Mouse (Mus musculus): Measurements from ENCODE around the gene Lama5. TPM values are rescaled to one million over a fixed set of nuclear protein-coding genes. Genes with fewer than 3 reads are reported as not detected.

The Lama5 gene
- total RNA-seq, 2 experiments from 2014 or later = 7.1 to 9.4 TPM

DNA sequence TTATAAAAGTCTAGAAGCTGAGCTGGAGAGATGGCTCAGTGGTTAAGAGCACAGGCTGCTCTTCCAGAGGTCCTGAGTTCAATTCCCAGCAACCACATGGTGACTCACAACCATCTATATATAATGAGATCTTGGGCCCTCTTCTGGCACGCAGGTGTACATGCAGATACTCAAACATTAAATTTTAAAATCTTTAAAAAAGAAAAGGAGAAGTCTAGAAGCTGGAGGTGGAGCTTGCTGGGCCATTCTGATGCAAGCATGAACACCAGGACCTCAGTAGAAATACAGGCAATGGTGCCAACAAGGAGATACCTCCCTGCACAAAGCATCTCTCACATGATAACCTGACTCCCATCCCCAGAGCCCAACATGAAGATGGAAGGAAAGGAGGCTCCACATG, 16.7 kb downstream of the Lama5 start:
- DNase-seq (ENCODE audit: extremely low spot score in 1 of 2, low spot score in 2 of 2) = no peak
- intact Hi-C loops (cut with DNase I) = loop anchor here (5.0 kb wide), 1 partner anchor 43 kb away; no protein-coding TSS in a partner anchor

GRCm38 (mm10) chr2:180207840-180208239, 17.8 kb downstream of the Lama5 start:
- DNase-seq (ENCODE audit: extremely low spot score in 1 of 2, low spot score in 2 of 2) = no peak
- intact Hi-C loops (cut with DNase I) = loop anchor here (5.0 kb wide), 1 partner anchor 44 kb away; no protein-coding TSS in a partner anchor

- intact Hi-C loops (cut with DNase I) = loop anchor here (5.0 kb wide), 1 partner anchor 46 kb away; no protein-coding TSS in a partner anchor
- DNase-seq (ENCODE audit: extremely low spot score in 1 of 2, low spot score in 2 of 2) = no peak
Measured at GRCm38 (mm10) chr2:180205956-180206280, 19.7 kb downstream of the Lama5 start.

- intact Hi-C loops (cut with DNase I) = loop anchor here (5.0 kb wide), 1 partner anchor 47 kb away; no protein-coding TSS in a partner anchor
- no peak for DNase-seq (ENCODE audit: extremely low spot score in 1 of 2, low spot score in 2 of 2)
Measured at GRCm38 (mm10) chr2:180205083-180205955, 20.3 kb downstream of the Lama5 start.

- intact Hi-C loops (cut with DNase I) = no loop called here
- DNase-seq (ENCODE audit: extremely low spot score in 1 of 2, low spot score in 2 of 2) = no peak
Measured at GRCm38 (mm10) chr2:180204501-180204900, 21.2 kb downstream of the Lama5 start.

- intact Hi-C loops (cut with DNase I) = no loop called here
- peak in 1 of 2 experiments; percentile 64 for DNase-seq (ENCODE audit: extremely low spot score in 1 of 2, low spot score in 2 of 2)
Measured at GRCm38 (mm10) chr2:180202805-180203204, 22.9 kb downstream of the Lama5 start.

GRCm38 (mm10) chr2:180202263-180202662, 23.4 kb downstream of the Lama5 start:
- intact Hi-C loops (cut with DNase I) = no loop called here
- DNase-seq (ENCODE audit: extremely low spot score in 1 of 2, low spot score in 2 of 2) = no peak

DNA sequence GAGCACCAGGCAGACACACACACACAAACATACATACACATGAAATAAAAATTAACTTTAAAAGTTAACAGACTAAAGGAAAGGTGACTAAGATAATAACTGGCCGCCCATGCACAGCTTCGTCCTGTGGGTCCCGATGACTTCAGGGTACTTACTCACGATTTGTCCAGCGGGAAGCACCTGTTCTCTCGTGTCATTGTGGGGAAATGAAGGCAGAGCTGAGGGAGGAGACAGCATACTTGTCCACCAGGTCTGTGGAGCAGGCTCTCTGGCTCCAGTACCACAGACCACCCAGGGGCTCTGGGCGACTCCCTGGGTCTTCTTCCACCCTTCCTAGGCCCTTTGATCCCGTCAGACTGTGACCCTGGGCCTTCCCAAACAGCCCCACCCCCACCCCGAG, 24.4 kb downstream of the Lama5 start:
- DNase-seq (ENCODE audit: extremely low spot score in 1 of 2, low spot score in 2 of 2) = no peak
- intact Hi-C loops (cut with DNase I) = no loop called here

- intact Hi-C loops (cut with DNase I) = no loop called here
- no peak for DNase-seq (ENCODE audit: extremely low spot score in 1 of 2, low spot score in 2 of 2)
Measured at GRCm38 (mm10) chr2:180200681-180201080, 25.0 kb downstream of the Lama5 start.

DNA sequence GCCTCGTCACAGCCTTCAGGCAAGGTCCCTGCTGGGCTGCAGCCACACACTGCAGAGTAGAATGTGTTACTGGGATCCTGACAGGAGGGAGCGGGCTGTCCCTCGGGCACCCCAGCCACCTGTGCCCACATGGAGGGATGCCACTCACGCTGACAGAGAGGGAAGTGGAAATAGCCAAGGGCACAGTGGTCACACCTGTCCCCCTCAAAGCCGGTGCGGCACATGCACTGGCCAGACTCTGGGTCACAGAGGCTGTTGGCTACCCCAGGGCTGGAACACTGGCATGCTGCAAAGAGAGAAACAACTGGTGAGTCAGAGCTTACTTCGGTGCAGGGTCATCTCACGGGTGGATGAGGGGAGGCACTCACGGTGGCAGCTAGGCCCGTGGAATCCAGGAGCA, 26.9 kb downstream of the Lama5 start:
- no peak for DNase-seq (ENCODE audit: extremely low spot score in 1 of 2, low spot score in 2 of 2)
- intact Hi-C loops (cut with DNase I) = no loop called here

- intact Hi-C loops (cut with DNase I) = no loop called here
Measured at GRCm38 (mm10) chr2:180197323-180198037, 28.2 kb downstream of the Lama5 start.

DNA sequence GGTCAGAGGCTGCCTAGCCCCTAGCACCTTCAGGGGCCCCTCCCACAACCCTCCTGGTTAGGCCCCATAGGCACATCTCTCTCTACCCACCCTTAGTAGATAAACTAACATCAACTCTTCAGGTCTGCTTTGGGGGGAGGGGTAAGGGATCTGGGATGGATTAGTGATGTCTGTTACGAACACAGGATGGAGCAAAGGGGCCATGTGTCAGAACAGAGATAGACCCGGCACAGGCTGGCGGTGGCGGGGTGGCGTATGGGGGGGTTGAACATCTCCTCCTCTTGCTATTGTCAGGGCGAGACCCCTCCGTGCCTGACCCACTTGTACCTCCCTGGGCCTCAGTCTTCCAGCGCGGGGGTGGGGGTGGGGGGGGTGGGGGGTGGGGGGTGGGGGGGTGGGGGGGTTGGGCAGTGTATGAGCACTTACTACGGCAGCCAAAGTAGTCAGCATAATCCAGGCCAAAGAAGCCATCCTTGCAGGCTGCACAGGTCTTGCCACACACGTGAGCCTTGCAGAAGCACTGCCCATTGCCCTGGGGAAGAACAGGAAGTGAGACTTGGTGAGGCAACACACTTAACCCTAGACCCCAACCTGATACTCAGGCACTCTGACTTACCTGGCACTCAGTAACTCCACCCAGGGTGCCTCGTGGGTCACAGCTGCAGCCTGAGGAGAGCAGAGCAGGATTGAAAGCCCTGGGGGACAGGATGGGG, 28.9 kb downstream of the Lama5 start:
- intact Hi-C loops (cut with DNase I) = no loop called here
- DNase-seq (ENCODE audit: extremely low spot score in 1 of 2, low spot score in 2 of 2) = no peak

More at GRCm38 (mm10) chr2:180197323-180198037, 28.2 kb downstream of the Lama5 start:
- no peak for DNase-seq (ENCODE audit: extremely low spot score in 1 of 2, low spot score in 2 of 2)

DNA sequence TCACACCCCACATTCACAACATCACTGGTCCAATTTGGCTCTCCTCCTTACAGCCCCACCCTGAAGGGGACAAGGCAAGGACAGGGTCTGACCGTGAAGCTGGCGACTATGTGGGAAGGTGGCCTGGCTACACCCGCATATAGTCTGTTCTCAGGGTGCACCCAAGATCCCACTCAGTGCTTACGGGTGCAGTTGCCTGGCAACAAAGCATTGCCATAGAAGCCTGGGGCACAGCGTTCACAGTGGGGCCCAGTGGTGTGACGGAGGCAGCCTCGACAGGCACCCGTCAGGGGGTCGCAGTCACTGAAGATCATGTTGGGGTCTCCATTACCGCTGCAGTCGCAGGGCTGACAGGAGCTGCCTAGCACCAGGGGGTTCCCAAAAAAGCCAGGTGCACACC, 38.3 kb downstream of the Lama5 start:
- intact Hi-C loops (cut with DNase I) = no loop called here
- no peak for DNase-seq (ENCODE audit: extremely low spot score in 1 of 2, low spot score in 2 of 2)

DNA sequence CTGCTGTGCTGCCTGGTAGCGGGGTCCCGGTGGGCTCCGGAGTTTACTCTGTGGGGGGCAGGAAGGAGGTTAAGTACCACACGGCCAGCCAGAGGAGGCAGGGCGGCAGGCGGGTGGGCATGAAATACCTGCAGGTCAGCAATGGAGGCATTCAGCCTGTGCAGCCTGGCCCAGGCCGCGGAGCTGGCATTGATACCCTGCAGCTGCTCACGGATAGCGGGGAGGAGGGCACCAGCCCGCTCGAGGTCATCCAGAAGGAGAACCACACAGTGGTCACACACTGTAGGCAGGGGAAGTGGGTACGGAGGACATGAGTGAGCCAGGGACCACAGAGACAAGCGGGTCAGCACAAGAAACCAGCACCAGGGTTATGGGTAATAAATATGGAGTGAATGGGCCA, 40.0 kb downstream of the Lama5 start:
- DNase-seq (ENCODE audit: extremely low spot score in 1 of 2, low spot score in 2 of 2) = no peak
- intact Hi-C loops (cut with DNase I) = no loop called here

- DNase-seq (ENCODE audit: extremely low spot score in 1 of 2, low spot score in 2 of 2) = no peak
- intact Hi-C loops (cut with DNase I) = no loop called here
Measured at GRCm38 (mm10) chr2:180184752-180185109, 40.9 kb downstream of the Lama5 start.

- DNase-seq (ENCODE audit: extremely low spot score in 1 of 2, low spot score in 2 of 2) = no peak
- intact Hi-C loops (cut with DNase I) = no loop called here
Measured at GRCm38 (mm10) chr2:180184011-180184751, 41.5 kb downstream of the Lama5 start.

GRCm38 (mm10) chr2:180181542-180181941, 44.1 kb downstream of the Lama5 start:
- intact Hi-C loops (cut with DNase I) = no loop called here
- DNase-seq (ENCODE audit: extremely low spot score in 1 of 2, low spot score in 2 of 2) = peak in 1 of 2 experiments; percentile 28

DNA sequence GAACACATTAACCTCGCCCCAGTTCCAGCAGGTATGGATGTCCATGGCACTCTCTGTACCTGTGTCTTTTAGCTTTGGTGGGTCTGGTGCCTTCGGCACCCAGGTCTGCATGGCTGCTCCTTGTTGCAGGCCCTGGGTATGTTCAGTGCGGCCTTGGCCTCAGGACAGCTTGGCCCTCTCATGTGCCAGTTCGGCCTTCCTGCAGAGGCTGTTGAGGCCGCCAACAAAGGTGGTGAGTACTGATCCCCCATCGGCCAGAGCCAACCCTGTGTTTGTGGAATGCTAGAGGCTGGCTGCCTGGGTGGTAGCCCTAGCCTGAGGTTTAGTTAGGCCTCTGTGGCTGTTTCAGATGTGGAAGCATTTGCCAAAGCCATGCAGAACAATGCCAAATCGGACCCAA, 49.9 kb downstream of the Lama5 start:
- intact Hi-C loops (cut with DNase I) = no loop called here
- DNase-seq (ENCODE audit: extremely low spot score in 1 of 2, low spot score in 2 of 2) = no peak

DNA sequence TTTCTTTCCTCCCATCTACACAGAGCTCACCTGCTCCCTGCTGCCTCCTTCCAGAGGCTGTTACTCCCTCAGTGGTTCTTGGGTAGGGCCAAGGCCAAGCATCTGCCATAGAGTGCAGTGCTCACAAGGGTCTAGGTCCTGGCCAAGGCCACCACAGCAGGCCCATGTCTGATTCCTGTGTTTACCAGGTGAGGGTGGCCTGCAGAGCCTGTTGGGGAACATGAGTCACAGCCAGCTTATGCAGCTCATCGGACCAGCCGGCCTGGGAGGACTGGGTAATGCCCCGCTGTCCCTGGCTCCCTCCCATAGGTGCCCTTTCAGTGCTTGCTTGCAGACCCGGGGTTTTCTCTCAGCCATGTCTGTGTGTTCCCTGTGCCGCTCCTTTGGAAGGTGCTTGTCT, 51.5 kb downstream of the Lama5 start:
- no peak for DNase-seq (ENCODE audit: extremely low spot score in 1 of 2, low spot score in 2 of 2)
- intact Hi-C loops (cut with DNase I) = no loop called here

All from left cerebral cortex, postnatal 10 days (tissue).